Mouse (Mus musculus): ENCODE measurements around the gene Lcn12. TPM values are rescaled to one million over a fixed set of nuclear protein-coding genes. Genes with fewer than 3 reads are reported as not detected.

The Lcn12 gene
- polyA plus RNA-seq, 1 experiment from 2014 or later: not detected

DNA sequence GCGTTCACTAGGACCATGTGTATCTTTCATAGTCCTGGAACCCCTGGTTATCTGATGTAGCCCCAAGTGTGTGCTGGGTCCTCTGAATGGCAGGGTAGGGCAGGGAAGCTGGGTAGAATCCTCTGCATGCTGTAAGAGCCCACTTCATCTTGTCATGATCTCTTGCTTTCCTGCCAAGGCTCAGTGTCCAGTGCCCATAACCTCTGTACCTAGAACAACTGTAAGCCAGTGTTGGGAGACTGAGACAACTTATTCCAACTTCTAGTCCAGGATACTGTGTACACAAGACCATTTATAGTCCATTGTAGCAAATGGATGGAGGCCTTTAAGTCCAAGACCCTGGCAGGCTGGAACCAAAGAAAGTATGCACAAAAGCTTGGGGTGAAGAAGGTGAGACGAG lies 28.5 kb downstream of the Lcn12 start:
- 92% methylated on average over 2 of the region's 2 CpGs for WGBS
- Histone ChIP-seq H3K4me3 (no peak overlapping the region), H3K27me3 (ENCODE audit: low read depth, poor library complexity, severe bottlenecking) (no peaks in the 10 kb centered on the region), H3K27ac (replicated peaks) (peak overlapping the region; percentile 74), H3K9me3 (replicated peaks) (no peaks in the 10 kb centered on the region), H3K36me3 (no peaks in the 10 kb centered on the region), H3K4me1 (peaks cover 38% of the 10 kb centered on the region)
- no peak for DNase-seq (ENCODE audit: low spot score)

DNA sequence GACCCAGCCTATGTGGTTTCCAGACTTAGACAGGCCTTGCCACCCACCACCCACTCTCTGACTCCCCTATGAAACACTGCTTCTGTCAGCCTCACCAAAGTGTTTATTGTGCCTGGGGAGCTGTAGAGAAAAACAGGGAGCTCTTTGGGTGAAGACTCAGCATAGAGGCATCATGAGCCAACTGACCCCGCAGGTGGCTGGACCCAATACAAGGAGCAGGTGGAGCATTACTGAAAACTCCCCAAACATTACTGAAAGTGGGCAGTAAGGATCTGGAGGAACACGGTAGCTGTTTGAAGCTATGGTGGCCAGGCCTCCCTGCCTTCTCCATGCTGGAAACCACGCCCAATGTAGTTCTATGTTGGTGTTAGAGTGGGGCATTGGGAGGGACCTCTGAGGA lies 30.1 kb downstream of the Lcn12 start:
- no peak for DNase-seq (ENCODE audit: low spot score)
- no peak overlapping the region for H3K4me3 ChIP-seq
- peaks cover 10% of the 10 kb centered on the region; the same call in 1 of the 2 replicates for H3K36me3 ChIP-seq
- peaks cover 50% of the 10 kb centered on the region for H3K4me1 ChIP-seq
- H3K9me3 ChIP-seq (replicated peaks): no peaks in the 10 kb centered on the region
- H3K27ac ChIP-seq (replicated peaks): no peak overlapping the region
- no peaks in the 10 kb centered on the region for H3K27me3 ChIP-seq (ENCODE audit: low read depth, poor library complexity, severe bottlenecking)
- 84% methylated on average over 3 of the region's 3 CpGs for WGBS

DNA sequence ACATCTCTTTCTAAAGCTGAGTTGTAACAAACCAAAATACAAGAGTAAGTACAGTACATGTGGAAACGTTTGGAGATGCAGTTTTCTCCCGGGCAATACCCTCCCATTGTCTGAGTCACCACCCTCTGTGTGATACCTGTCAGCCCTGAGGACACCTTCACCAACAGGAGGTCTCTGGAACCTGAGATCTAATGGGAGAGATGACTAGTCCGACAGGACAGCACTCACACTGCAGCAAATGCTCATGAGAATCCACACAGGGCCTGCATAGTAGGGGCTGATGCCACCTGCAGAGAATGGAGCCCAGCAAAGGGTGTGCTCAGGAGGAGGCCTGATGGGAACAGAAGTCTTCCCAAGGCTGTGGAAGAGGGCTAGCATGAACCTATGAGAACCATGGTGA lies 32.3 kb downstream of the Lcn12 start:
- no peak for DNase-seq (ENCODE audit: low spot score)
- no peaks in the 10 kb centered on the region for H3K9me3 ChIP-seq (replicated peaks)
- WGBS: 25% methylated on average over 3 of the region's 3 CpGs
- H3K27ac ChIP-seq (replicated peaks): peak overlapping the region; percentile 87
- H3K4me1 ChIP-seq: peaks cover 36% of the 10 kb centered on the region
- no peaks in the 10 kb centered on the region for H3K27me3 ChIP-seq (ENCODE audit: low read depth, poor library complexity, severe bottlenecking)
- peak overlapping the region; percentile 73 for H3K4me3 ChIP-seq
- H3K36me3 ChIP-seq: peaks cover 17% of the 10 kb centered on the region; the same call in 1 of the 2 replicates

DNA sequence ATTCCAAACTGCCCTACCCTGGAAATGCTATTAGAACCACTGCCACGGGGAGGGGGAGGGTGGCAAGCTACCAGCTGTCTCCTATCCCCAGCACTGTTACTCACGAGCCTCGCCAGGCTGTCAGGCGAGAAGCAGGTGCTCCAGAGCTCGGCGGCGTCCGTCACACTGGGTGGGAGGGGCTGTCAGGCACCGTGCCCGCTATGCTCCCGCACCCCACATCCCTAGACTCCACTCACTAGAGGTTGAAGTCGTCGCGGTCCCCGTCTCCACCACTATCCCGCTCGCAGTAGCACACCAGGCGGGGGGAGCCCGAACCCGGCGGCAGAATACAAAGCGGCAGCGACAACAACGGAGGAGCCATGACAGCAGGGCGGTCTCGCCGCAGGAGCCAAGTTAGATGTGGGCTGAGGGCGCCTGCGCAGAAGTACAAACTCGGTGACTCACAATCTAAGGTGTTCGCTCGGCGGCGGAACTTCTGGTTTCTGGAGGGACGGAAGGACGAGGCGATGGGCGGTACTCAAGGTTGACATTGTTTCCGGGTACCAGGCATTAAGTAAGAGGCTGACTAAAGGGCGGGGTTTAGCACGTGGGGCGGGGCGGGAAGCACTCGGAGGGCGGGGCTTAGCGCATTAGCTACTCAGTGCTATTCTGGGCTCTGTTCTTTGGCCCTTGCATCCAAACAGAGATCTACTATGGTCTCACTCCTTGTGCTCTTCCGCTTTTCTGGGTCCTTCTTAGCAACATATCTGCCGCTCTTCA lies 33.0 kb downstream of the Lcn12 start, which contains the start of gene Paxx:
Gene Paxx, minus strand, starts transcription at position 544 of the 759 bp plus-strand sequence.
- Histone ChIP-seq H3K27ac (replicated peaks) (peak within 1 kb of the TSS; percentile 87), H3K36me3 (peaks cover 17% of the 10 kb centered on the region; the same call in 1 of the 2 replicates), H3K27me3 (ENCODE audit: low read depth, poor library complexity, severe bottlenecking) (no peaks in the 10 kb centered on the region), H3K4me3 (peak within 1 kb of the TSS; percentile 73), H3K9me3 (replicated peaks) (no peaks in the 10 kb centered on the region), H3K4me1 (peaks cover 29% of the 10 kb centered on the region)
- whole genome bisulfite sequencing: under 1% methylated on average over 48 of the region's 48 CpGs
- peak; percentile 87 for DNase-seq (ENCODE audit: low spot score)

DNA sequence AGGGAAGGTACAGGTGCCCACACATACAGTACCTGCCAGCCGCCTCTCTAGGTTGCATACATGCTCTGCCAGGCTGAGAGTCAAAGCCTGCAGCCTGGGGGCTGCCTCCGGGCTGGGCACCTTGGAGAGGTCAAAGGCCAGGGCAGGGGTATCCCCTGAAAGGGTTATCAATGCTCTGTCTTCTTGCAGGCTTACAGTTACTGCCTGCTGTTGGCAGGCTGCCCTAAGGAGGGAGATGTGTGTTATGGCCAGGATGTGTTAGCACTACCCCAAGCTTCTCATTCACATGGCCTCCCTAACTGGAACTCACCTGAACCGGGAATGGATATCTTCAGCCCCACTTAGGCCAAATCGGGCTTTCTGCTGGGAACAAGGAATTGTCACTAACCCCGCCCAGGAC lies 33.6 kb downstream of the Lcn12 start:
- H3K9me3 ChIP-seq (replicated peaks): no peaks in the 10 kb centered on the region

DNA sequence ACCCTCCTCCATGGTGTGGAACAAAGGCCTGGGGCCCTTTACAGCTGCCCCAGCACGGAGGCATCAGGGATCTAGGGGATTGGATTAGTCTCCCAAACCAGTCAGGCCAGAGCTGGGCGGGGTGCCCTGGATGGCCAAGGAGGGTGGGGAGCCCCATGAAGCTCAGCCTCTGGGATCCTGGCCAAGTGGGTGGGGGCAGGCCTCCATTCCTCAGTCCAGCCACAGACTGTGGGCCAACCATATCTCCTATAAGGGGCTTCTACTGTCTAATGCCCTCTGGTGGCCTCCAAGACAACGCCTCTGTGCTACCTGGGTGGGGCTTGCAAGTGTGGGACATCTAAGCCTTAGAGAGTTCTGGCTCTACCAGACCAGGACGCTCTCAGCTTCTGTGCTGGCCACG lies 34.8 kb downstream of the Lcn12 start:
- no peak for DNase-seq (ENCODE audit: low spot score)
- peaks cover 25% of the 10 kb centered on the region for H3K4me1 ChIP-seq
- no peak overlapping the region for H3K27ac ChIP-seq (replicated peaks)
- no peaks in the 10 kb centered on the region for H3K9me3 ChIP-seq (replicated peaks)
- WGBS: 84% methylated on average over 5 of the region's 5 CpGs
- H3K27me3 ChIP-seq (ENCODE audit: low read depth, poor library complexity, severe bottlenecking): no peaks in the 10 kb centered on the region
- no peak overlapping the region for H3K4me3 ChIP-seq
- peaks cover 17% of the 10 kb centered on the region; the same call in 1 of the 2 replicates for H3K36me3 ChIP-seq

More for the DNA sequence above, 33.6 kb downstream of the Lcn12 start:
- Histone ChIP-seq H3K36me3 (peaks cover 17% of the 10 kb centered on the region; the same call in 1 of the 2 replicates), H3K27me3 (ENCODE audit: low read depth, poor library complexity, severe bottlenecking) (no peaks in the 10 kb centered on the region), H3K4me3 (peak overlapping the region; percentile 73), H3K27ac (replicated peaks) (peak overlapping the region; percentile 87), H3K4me1 (peaks cover 25% of the 10 kb centered on the region)
- 36% methylated on average over 5 of the region's 5 CpGs for WGBS
- no peak for DNase-seq (ENCODE audit: low spot score)

DNA sequence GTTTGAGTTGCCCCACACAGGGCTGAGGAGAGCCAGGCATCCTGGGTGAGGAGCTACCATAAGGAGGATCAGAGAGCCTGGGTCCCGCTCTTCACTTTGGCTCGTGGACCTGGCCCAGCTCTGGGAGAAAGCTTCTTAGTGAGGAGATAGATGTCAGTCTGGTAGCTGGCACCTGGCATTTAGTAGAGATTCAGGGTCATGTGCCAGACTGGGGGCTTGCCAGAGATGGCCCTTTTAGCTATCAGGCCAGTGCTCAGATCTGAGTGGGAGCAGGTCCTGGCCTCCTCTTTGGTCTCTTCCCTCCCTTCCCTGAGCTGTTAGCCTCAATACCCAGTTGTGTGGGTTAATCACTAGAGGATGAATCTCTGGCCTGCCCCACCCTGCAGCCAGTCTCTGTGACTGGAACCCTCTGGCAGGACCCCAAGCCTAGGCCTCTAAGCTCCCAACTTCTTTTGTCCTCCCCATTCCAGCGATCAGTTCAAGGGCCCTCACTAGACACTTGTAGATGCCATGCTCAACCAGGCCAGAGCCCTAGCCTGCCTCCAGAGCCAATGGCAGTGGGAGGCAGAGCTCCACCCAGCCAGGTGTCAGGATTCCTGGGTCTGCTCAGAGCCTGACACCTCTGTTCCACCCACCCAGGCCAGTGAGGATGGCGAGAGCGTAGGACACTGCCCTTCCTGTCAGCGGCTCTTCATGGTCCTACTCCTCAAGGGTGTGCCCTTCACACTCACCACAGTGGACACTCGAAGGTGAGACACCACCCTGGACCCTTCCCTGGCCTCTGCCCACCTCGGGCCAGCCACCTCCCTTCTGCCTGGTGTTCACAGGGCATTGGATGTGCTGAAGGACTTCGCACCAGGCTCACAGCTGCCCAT lies 36.5 kb downstream of the Lcn12 start:
- 84% methylated on average over 9 of the region's 9 CpGs for WGBS
- Histone ChIP-seq H3K27ac (replicated peaks) (no peak overlapping the region), H3K9me3 (replicated peaks) (no peaks in the 10 kb centered on the region), H3K4me1 (peaks cover 25% of the 10 kb centered on the region), H3K4me3 (no peak overlapping the region), H3K36me3 (peaks cover 17% of the 10 kb centered on the region; the same call in 1 of the 2 replicates), H3K27me3 (ENCODE audit: low read depth, poor library complexity, severe bottlenecking) (no peaks in the 10 kb centered on the region)
- no peak for DNase-seq (ENCODE audit: low spot score)

DNA sequence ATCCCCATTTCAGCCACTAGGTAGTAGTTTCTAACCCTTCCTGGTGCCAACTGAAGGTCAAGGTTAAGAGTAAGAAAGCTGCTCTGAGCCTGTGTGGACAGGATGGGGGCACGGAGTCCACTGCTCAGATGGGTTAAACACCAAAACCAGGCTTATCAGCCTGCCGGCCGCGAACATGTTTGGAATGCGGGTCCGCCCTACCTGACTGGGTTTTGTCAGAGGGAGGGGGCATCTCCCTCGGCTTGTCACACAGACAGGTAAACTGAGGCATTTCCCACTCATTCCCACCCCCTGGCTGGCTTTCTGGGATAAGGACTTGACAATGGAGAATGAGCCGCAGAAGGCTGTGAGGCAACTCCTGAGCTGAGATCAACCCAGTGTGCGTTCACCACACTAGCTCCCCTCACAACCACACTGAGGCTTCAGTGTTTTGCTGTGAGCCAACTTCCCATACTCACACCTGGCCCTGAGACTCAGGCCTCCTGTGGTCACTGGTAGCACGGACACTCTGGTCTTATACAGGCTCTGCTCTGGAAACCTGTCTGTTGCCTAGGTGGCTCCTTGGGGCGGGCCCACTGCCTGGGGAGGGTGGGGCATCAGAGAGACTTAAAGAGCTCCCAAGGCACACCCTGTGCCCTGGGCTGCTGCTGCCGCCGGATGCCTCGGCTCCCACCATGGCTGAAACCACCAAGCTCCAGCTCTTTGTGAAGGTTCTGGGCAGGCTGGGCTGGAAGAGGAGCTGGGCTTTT lies 37.3 kb downstream of the Lcn12 start, which contains the start of gene Clic3:
Gene Clic3, plus strand, starts transcription at position 634 of the 749 bp plus-strand sequence.
- Histone ChIP-seq H3K36me3 (peaks cover 17% of the 10 kb centered on the region; the same call in 1 of the 2 replicates), H3K9me3 (replicated peaks) (no peaks in the 10 kb centered on the region), H3K4me1 (peaks cover 23% of the 10 kb centered on the region), H3K27me3 (ENCODE audit: low read depth, poor library complexity, severe bottlenecking) (no peaks in the 10 kb centered on the region), H3K4me3 (no peak within 1 kb of the TSS), H3K27ac (replicated peaks) (no peak within 1 kb of the TSS)
- DNase-seq (ENCODE audit: low spot score): no peak
- WGBS: 71% methylated on average over 14 of the region's 14 CpGs

DNA sequence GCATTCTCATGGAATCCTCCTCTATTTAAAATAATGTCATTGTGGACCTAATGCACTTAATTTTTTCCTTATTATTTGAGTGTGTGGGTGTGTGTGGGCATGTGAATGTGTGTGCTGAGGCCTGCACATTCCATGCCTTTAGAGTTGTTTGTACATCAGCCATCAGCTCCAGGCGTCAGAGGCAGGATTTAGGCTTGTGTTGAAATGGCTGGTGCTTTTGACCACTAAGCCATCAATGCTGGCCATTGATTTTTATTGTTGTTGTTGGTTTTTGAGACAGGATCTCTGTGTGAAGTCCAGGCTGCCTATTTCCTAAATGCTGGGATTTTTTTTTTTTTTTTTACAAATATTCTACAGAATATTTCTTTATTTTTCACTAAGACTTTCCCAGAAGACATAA lies 40.8 kb downstream of the Lcn12 start:
- 58% methylated on average over 1 of the region's 1 CpGs for WGBS
- Histone ChIP-seq H3K4me3 (no peak overlapping the region), H3K27me3 (ENCODE audit: low read depth, poor library complexity, severe bottlenecking) (no peaks in the 10 kb centered on the region), H3K9me3 (replicated peaks) (no peaks in the 10 kb centered on the region), H3K27ac (replicated peaks) (no peak overlapping the region), H3K4me1 (no peaks in the 10 kb centered on the region), H3K36me3 (peaks cover 5% of the 10 kb centered on the region; the same call in 1 of the 2 replicates)
- no peak for DNase-seq (ENCODE audit: low spot score)

DNA sequence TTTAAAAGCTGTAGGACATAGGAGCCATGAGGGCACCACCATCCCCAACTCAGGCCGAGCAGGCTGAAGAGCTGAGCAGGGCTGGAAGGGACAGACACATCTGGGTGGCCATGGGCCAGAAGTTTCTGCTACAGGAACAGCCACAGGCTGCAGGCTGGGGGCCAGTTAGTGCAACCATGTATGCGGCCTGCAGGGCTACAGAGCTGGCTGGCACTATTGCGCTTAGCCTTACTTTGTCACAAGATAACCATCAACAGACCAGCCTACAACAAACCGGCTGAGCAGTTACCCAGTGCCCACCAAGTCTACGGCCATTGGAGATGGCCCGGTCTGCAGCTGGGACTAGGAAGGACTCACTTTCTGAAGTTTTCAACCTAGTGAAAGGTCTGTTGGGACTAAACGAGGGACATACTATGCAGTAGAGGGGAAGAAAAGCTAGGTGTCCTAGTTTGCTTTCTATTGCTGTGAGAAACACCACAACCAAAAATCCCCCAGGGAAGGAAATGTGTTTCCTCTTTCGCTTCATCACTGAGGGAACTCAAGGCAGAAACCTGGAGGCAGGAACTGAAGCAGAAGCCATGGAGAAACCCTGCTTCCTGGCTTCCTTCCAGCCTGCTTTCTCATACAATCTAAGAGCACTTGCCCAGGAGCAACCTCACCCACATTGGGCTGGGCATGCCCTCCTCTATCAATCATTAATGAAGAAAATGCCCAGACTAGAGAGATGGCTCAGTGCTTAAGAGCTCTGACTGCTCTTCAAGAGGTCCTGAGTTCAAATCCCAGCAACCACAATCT lies 42.7 kb downstream of the Lcn12 start:
- Histone ChIP-seq H3K27ac (replicated peaks) (no peak overlapping the region), H3K27me3 (ENCODE audit: low read depth, poor library complexity, severe bottlenecking) (no peaks in the 10 kb centered on the region), H3K4me3 (no peak overlapping the region), H3K9me3 (replicated peaks) (no peaks in the 10 kb centered on the region), H3K36me3 (peaks cover 24% of the 10 kb centered on the region), H3K4me1 (no peaks in the 10 kb centered on the region)
- 87% methylated on average over 8 of the region's 8 CpGs for WGBS
- no peak for DNase-seq (ENCODE audit: low spot score)

DNA sequence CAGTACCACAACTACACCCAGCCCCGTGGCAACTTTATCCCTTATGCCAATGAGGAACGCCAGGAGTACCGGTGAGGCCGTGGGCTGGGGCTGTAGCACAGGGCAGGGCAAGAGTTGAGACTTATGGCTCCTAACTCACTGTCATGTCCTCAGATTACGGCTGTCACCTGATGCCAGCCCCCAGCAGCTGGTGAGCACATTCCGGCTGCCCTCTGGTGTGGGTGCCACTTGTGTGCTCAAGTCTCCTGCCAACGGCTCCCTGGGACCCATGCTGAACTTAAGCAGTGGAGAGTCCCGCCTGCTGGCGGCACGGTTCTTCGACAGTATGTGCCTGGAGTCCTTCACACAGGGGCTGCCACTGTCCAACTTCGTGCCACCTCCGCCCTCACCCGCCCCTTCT lies 51.0 kb downstream of the Lcn12 start:
- peaks cover 94% of the 10 kb centered on the region for H3K36me3 ChIP-seq
- no peaks in the 10 kb centered on the region for H3K4me1 ChIP-seq
- WGBS: 90% methylated on average over 14 of the region's 14 CpGs
- H3K27me3 ChIP-seq (ENCODE audit: low read depth, poor library complexity, severe bottlenecking): no peaks in the 10 kb centered on the region
- no peak overlapping the region for H3K4me3 ChIP-seq
- no peak overlapping the region for H3K27ac ChIP-seq (replicated peaks)
- H3K9me3 ChIP-seq (replicated peaks): no peaks in the 10 kb centered on the region
- DNase-seq (ENCODE audit: low spot score): no peak

Data from midbrain, embryonic 10.5 days (tissue).